Mouse (Mus musculus) heart, embryonic 14.5 days (tissue): ENCODE measurements at regions not wholly inside any gene's neighbourhood (a gene's known extent, or its start where the extent isn't known, plus 50 kb on each side); places are given as distances from the start of the nearest gene placed in this dataset.
"Not testable (repeated sequence)": the region's sequence is repeated elsewhere in the genome, so short reads cannot be mapped to it uniquely, and the experiment has no call there.

Experiments
- ATAC-seq: fragments of 200-750 bp; cut with Nextera tagmentation; 2 replicates; pipeline ENCODE4 v1.8.0; 2017; ENCODE audit warnings: low read depth, moderate TSS enrichment; ENCODE audit not compliant: insufficient number of reproducible peaks, insufficient read depth, low FRiP score
- H3K27ac ChIP-seq, 2 experiments: fragments of 200-500 bp in 1 of 2; fragments of 300-500 bp in 1 of 2; sonication (generic) in 1 of 2; replicated peaks in 1 of 2; 2 replicates each; pipeline ENCODE4 v1.5.1; 2012 to 2014; ENCODE audit warnings: low read depth in 2 of 2, low read length in 2 of 2, control low read depth in 1 of 2, mild to moderate bottlenecking in 1 of 2, mixed read lengths in 1 of 2; ENCODE audit not compliant: control insufficient read depth in 1 of 2, insufficient read depth in 1 of 2
- H3K27me3 ChIP-seq: fragments of 300-500 bp; sonication (generic); 2 replicates; pipeline ENCODE4 v1.6.1; 2014; ENCODE audit warnings: mild to moderate bottlenecking, low read length, control low read depth; ENCODE audit not compliant: control insufficient read depth, insufficient read depth
- H3K36me3 ChIP-seq: fragments of 300-500 bp; sonication (generic); 2 replicates; pipeline ENCODE4 v1.6.1; 2014; ENCODE audit warnings: mild to moderate bottlenecking, control low read depth, low read length, mixed read lengths; ENCODE audit not compliant: control insufficient read depth, insufficient read depth
- H3K4me1 ChIP-seq, 2 experiments: fragments of 200-500 bp in 1 of 2; fragments of 300-500 bp in 1 of 2; sonication (generic) in 1 of 2; 2 replicates each; pipeline ENCODE4 v1.6.1; 2012 to 2014; ENCODE audit warnings: low read length in 2 of 2, control low read depth in 1 of 2, mixed read lengths in 1 of 2; ENCODE audit not compliant: control insufficient read depth in 2 of 2, insufficient read depth in 2 of 2
- H3K4me2 ChIP-seq: fragments of 300-500 bp; sonication (generic); 2 replicates; pipeline ENCODE4 v1.6.1; 2014; ENCODE audit warnings: mild to moderate bottlenecking, low read length
- H3K4me3 ChIP-seq, 2 experiments: fragments of 200-500 bp in 1 of 2; fragments of 300-500 bp in 1 of 2; sonication (generic) in 1 of 2; 2 replicates each; pipeline ENCODE4 v1.5.1; 2012 to 2014; ENCODE audit warnings: low read length in 2 of 2, mild to moderate bottlenecking in 2 of 2, control low read depth in 1 of 2, low read depth in 1 of 2, moderate library complexity in 1 of 2; ENCODE audit not compliant: control insufficient read depth in 1 of 2, insufficient read depth in 1 of 2
- H3K9ac ChIP-seq: fragments of 300-500 bp; sonication (generic); 2 replicates; pipeline ENCODE4 v1.6.1; 2014; ENCODE audit warnings: mild to moderate bottlenecking, low read length
- H3K9me3 ChIP-seq: fragments of 300-500 bp; sonication (generic); 2 replicates; pipeline ENCODE4 v1.6.1; 2016; ENCODE audit warnings: low read length, control low read depth; ENCODE audit not compliant: control insufficient read depth
- WGBS: fragments of 180-500 bp; shearing (Covaris S2); extraction: QIAGEN DNeasy Blood & Tissue Kit; methylation state at CpG from one replicate; pipeline ENCODE4 v1.1.7; 2014; 5-methylcytosine and 5-hydroxymethylcytosine counted together

DNA sequence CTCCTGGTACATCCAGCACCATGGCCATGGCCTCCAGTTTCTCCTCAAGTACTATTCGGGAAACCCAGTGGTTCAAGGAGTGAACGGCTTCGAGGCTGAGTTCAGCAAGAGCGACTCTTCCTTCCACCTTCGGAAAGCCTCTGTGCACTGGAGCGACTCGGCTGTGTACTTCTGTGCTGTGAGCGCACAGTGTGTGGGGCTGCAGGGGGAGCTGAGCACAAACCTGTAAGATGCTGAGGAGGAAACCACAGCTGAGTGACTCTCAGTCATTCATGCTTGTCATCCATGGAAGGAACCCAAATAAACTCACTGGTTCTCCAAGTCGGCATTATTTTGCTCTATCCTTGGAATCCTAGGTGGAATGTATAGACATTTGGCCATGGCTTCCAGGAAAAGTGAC, 765.5 kb downstream of the Dad1 start:
- not testable (repeated sequence) for H3K27ac ChIP-seq, ATAC-seq, H3K9ac ChIP-seq, H3K9me3 ChIP-seq, H3K4me2 ChIP-seq, H3K27me3 ChIP-seq, H3K4me1 ChIP-seq, H3K4me3 ChIP-seq, H3K36me3 ChIP-seq
- WGBS, result 92% methylated on average over 5 of the region's 9 CpGs

GRCm38 (mm10) chr14:53487611-53488010, 766.3 kb downstream of the Dad1 start:
- H3K4me2 ChIP-seq, ATAC-seq, H3K36me3 ChIP-seq, H3K4me3 ChIP-seq, H3K27ac ChIP-seq, H3K9ac ChIP-seq, H3K9me3 ChIP-seq, H3K4me1 ChIP-seq, H3K27me3 ChIP-seq: not testable (repeated sequence)
- WGBS, result 19% methylated on average over 5 of the region's 5 CpGs

GRCm38 (mm10) chr14:53474170-53474569, 779.7 kb downstream of the Dad1 start:
- not testable (repeated sequence) for H3K27ac ChIP-seq
- WGBS, result 88% methylated on average over 7 of the region's 7 CpGs

DNA sequence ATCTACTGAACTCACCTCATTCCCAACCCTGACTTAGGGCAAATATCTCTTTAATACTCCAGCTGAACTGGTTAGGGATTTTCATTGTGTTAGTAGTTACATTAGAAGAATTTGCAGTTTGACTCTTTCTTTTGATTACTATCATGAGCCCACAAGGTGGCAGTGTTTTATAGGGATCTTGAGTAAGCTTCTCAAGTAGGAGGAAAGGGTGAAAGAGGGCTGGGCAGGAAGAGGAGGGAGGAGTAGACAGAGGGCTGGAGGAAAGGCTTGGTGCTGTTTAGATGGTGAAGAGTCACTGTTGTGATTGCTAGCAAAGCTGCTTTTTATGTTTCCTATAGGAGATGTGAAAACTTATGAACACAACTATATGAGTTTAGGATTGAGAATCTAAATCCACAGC, 793.1 kb downstream of the Dad1 start:
- not testable (repeated sequence) for H3K9ac ChIP-seq, H3K4me3 ChIP-seq, ATAC-seq, H3K4me1 ChIP-seq, H3K4me2 ChIP-seq, H3K36me3 ChIP-seq, H3K27me3 ChIP-seq, H3K9me3 ChIP-seq, H3K27ac ChIP-seq

More at GRCm38 (mm10) chr14:53474170-53474569, 779.7 kb downstream of the Dad1 start:
- not testable (repeated sequence) for H3K9ac ChIP-seq, H3K4me1 ChIP-seq, H3K27me3 ChIP-seq, H3K9me3 ChIP-seq, ATAC-seq, H3K36me3 ChIP-seq, H3K4me3 ChIP-seq, H3K4me2 ChIP-seq

DNA sequence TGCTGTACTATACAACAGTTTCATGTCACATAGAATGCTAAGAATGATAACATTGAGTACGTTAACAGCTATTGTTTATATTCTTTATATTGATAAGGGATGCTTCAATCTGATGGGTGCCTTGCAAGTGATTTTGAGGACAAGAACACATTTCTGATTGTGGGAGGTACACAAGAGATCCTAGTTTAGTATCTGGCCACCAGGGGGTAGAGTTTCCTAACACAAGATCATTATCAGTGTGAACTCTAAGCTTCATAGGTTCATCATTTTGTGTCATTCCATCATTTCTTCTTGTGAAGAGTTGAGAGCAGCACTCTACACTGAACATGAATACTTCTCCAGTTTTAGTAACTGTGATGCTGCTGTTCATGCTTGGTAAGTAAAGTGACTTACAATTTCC, 799.9 kb downstream of the Dad1 start:
- Histone ChIP-seq H3K4me2 (no peak overlapping the region), H3K36me3 (no peaks in the 10 kb centered on the region), H3K4me3 (no peak overlapping the region), H3K9me3 (no peaks in the 10 kb centered on the region), H3K4me1 (no peaks in the 10 kb centered on the region), H3K27ac (no peak overlapping the region), H3K9ac (no peak overlapping the region), H3K27me3 (no peaks in the 10 kb centered on the region)
- ATAC-seq, result no peak
- 72% methylated on average over 1 of the region's 1 CpGs for WGBS

DNA sequence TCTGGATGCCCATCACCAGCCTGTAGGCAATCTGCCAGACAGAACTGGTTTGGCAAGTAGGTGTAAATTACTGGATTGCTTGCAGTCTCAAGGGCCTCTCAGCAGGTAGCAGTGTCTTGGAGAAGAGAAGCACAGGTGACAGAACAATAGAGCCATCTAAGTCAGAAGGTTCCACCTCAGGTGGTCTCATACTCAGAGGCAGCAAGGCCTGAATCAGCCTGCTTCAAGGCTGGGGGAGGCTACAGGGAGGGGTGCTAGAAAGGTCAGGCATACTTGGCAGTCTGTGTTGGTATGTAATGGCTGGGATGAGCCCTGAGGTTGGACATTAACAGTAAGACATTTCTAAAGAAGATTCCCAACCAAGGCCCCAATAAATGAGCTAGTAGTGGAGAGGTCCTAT, 814.3 kb downstream of the Dad1 start:
- not testable (repeated sequence) for H3K27me3 ChIP-seq, H3K4me3 ChIP-seq, H3K9me3 ChIP-seq, H3K9ac ChIP-seq, H3K27ac ChIP-seq, ATAC-seq, H3K36me3 ChIP-seq, H3K4me2 ChIP-seq, H3K4me1 ChIP-seq

GRCm38 (mm10) chr14:53430130-53430529, 823.8 kb downstream of the Dad1 start:
- WGBS, result 59% methylated on average over 2 of the region's 3 CpGs

GRCm38 (mm10) chr14:53428447-53428846, 825.5 kb downstream of the Dad1 start:
- H3K27ac ChIP-seq, H3K27me3 ChIP-seq, H3K4me3 ChIP-seq, H3K9me3 ChIP-seq, H3K36me3 ChIP-seq, ATAC-seq, H3K9ac ChIP-seq, H3K4me1 ChIP-seq, H3K4me2 ChIP-seq: not testable (repeated sequence)
- 82% methylated on average over 1 of the region's 1 CpGs for WGBS

More at GRCm38 (mm10) chr14:53430130-53430529, 823.8 kb downstream of the Dad1 start:
- not testable (repeated sequence) for H3K27ac ChIP-seq, ATAC-seq, H3K4me3 ChIP-seq, H3K4me1 ChIP-seq, H3K9me3 ChIP-seq, H3K4me2 ChIP-seq, H3K9ac ChIP-seq, H3K27me3 ChIP-seq, H3K36me3 ChIP-seq
